Mouse (Mus musculus): ENCODE measurements around the gene Gmppa. TPM values are rescaled to one million over a fixed set of nuclear protein-coding genes. Genes with fewer than 3 reads are reported as not detected.
A peak's percentile ranks its signal among the peaks of the same experiment; 100 is the strongest.

Gmppa gene
- 82.4 and 95.0 TPM in 2 replicates for polyA plus RNA-seq (2012; rRNA removed)

GRCm38 (mm10) chr1:75435475-75436328 is at the start of gene Gmppa:
Gmppa (plus strand) TSS chr1:75435930.
- 3% methylated on average over 28 of the region's 28 CpGs for WGBS
- Histone ChIP-seq H3K27me3 (replicated peaks; ENCODE audit: control insufficient read depth, insufficient read depth, low read length) (no peaks in the 10 kb centered on the region), H3K36me3 (ENCODE audit: control insufficient read depth, insufficient read depth, low read length) (no peaks in the 10 kb centered on the region), H3K4me3 (ENCODE audit: insufficient read depth, low read depth, low read length) (peak within 1 kb of the TSS; percentile 65), H3K4me1 (ENCODE audit: control insufficient read depth, insufficient read depth, low read length) (peaks cover 2% of the 10 kb centered on the region; the same call in 1 of the 2 replicates), H3K27ac (ENCODE audit: insufficient read depth, low read depth, low read length) (peak within 1 kb of the TSS; percentile 18; the same call in 1 of the 2 replicates)
- TF ChIP-seq POLR2A (IDR thresholded peaks at IDR 0.05; ENCODE audit: low read depth, low read length), result peak; percentile 88
- TF ChIP-seq CTCF (conservative IDR thresholded peaks at IDR 0.05; ENCODE audit: insufficient read depth, insufficient read length, low read depth, low read length), result no peak
- DNase-seq, result peak; percentile 89

- no peak for TF ChIP-seq POLR2A (IDR thresholded peaks at IDR 0.05; ENCODE audit: low read depth, low read length)
- TF ChIP-seq CTCF (conservative IDR thresholded peaks at IDR 0.05; ENCODE audit: insufficient read depth, insufficient read length, low read depth, low read length), result no peak
- DNase-seq, result no peak
- WGBS, result 62% methylated on average over 4 of the region's 4 CpGs
- Histone ChIP-seq H3K4me1 (ENCODE audit: control insufficient read depth, insufficient read depth, low read length) (no peaks in the 10 kb centered on the region; the same call in 1 of the 2 replicates), H3K27ac (ENCODE audit: insufficient read depth, low read depth, low read length) (no peak overlapping the region), H3K27me3 (replicated peaks; ENCODE audit: control insufficient read depth, insufficient read depth, low read length) (no peaks in the 10 kb centered on the region; the same call in 1 of the 2 replicates), H3K4me3 (ENCODE audit: insufficient read depth, low read depth, low read length) (no peak overlapping the region), H3K36me3 (ENCODE audit: control insufficient read depth, insufficient read depth, low read length) (no peaks in the 10 kb centered on the region)
Measured at GRCm38 (mm10) chr1:75386149-75386548, 49.6 kb upstream of the Gmppa start.

- Histone ChIP-seq H3K36me3 (ENCODE audit: control insufficient read depth, insufficient read depth, low read length) (no peaks in the 10 kb centered on the region), H3K4me1 (ENCODE audit: control insufficient read depth, insufficient read depth, low read length) (no peaks in the 10 kb centered on the region; the same call in 1 of the 2 replicates), H3K27me3 (replicated peaks; ENCODE audit: control insufficient read depth, insufficient read depth, low read length) (no peaks in the 10 kb centered on the region; the same call in 1 of the 2 replicates), H3K27ac (ENCODE audit: insufficient read depth, low read depth, low read length) (no peak overlapping the region), H3K4me3 (ENCODE audit: insufficient read depth, low read depth, low read length) (no peak overlapping the region)
- TF ChIP-seq POLR2A (IDR thresholded peaks at IDR 0.05; ENCODE audit: low read depth, low read length) (no peak), CTCF (conservative IDR thresholded peaks at IDR 0.05; ENCODE audit: insufficient read depth, insufficient read length, low read depth, low read length) (no peak)
- DNase-seq, result no peak
- WGBS, result 39% methylated on average over 7 of the region's 7 CpGs
Measured at GRCm38 (mm10) chr1:75387469-75387928, 48.2 kb upstream of the Gmppa start.

- TF ChIP-seq POLR2A (IDR thresholded peaks at IDR 0.05; ENCODE audit: low read depth, low read length), result no peak
- TF ChIP-seq CTCF (conservative IDR thresholded peaks at IDR 0.05; ENCODE audit: insufficient read depth, insufficient read length, low read depth, low read length), result no peak
- H3K36me3 ChIP-seq (ENCODE audit: control insufficient read depth, insufficient read depth, low read length), result no peaks in the 10 kb centered on the region
- no peaks in the 10 kb centered on the region; the same call in 1 of the 2 replicates for H3K27me3 ChIP-seq (replicated peaks; ENCODE audit: control insufficient read depth, insufficient read depth, low read length)
- no peak overlapping the region for H3K27ac ChIP-seq (ENCODE audit: insufficient read depth, low read depth, low read length)
- H3K4me1 ChIP-seq (ENCODE audit: control insufficient read depth, insufficient read depth, low read length), result no peaks in the 10 kb centered on the region
- H3K4me3 ChIP-seq (ENCODE audit: insufficient read depth, low read depth, low read length), result no peak overlapping the region
- no peak for DNase-seq
- 32% methylated on average over 94 of the region's 94 CpGs for WGBS
Measured at GRCm38 (mm10) chr1:75387929-75388897, 47.5 kb upstream of the Gmppa start.

- Histone ChIP-seq H3K27ac (ENCODE audit: insufficient read depth, low read depth, low read length) (no peak overlapping the region), H3K4me3 (ENCODE audit: insufficient read depth, low read depth, low read length) (no peak overlapping the region), H3K36me3 (ENCODE audit: control insufficient read depth, insufficient read depth, low read length) (no peaks in the 10 kb centered on the region), H3K4me1 (ENCODE audit: control insufficient read depth, insufficient read depth, low read length) (no peaks in the 10 kb centered on the region), H3K27me3 (replicated peaks; ENCODE audit: control insufficient read depth, insufficient read depth, low read length) (no peaks in the 10 kb centered on the region; the same call in 1 of the 2 replicates)
- DNase-seq, result no peak
- WGBS, result 44% methylated on average over 23 of the region's 23 CpGs
- TF ChIP-seq POLR2A (IDR thresholded peaks at IDR 0.05; ENCODE audit: low read depth, low read length), result no peak
- TF ChIP-seq CTCF (conservative IDR thresholded peaks at IDR 0.05; ENCODE audit: insufficient read depth, insufficient read length, low read depth, low read length), result no peak
Measured at GRCm38 (mm10) chr1:75388898-75389515, 46.7 kb upstream of the Gmppa start.

DNA sequence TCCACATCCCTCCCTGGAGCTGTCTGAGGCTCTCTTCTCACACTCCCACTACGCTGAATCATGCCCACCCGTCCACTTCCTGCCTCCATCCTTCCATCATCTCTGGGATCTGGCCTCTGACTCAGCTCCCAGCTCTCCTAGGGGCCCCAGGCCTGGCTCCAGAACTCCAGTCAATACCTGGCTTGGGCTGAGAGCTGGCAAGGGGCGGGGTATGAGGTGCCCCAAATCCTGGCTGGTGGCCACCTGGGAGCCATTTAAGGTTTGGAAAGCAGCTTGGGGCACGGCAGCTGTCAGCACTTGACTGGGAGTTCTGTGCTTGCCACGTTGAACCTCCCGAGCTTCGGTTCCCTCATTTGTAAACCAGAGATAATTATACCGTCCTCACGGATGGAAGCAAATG is 42.6 kb upstream of the Gmppa start:
- no peak for TF ChIP-seq CTCF (conservative IDR thresholded peaks at IDR 0.05; ENCODE audit: insufficient read depth, insufficient read length, low read depth, low read length)
- no peak for TF ChIP-seq POLR2A (IDR thresholded peaks at IDR 0.05; ENCODE audit: low read depth, low read length)
- no peaks in the 10 kb centered on the region; the same call in 1 of the 2 replicates for H3K27me3 ChIP-seq (replicated peaks; ENCODE audit: control insufficient read depth, insufficient read depth, low read length)
- DNase-seq, result no peak
- no peaks in the 10 kb centered on the region for H3K4me1 ChIP-seq (ENCODE audit: control insufficient read depth, insufficient read depth, low read length)
- WGBS, result 70% methylated on average over 9 of the region's 9 CpGs
- no peak overlapping the region for H3K4me3 ChIP-seq (ENCODE audit: insufficient read depth, low read depth, low read length)
- no peak overlapping the region for H3K27ac ChIP-seq (ENCODE audit: insufficient read depth, low read depth, low read length)
- H3K36me3 ChIP-seq (ENCODE audit: control insufficient read depth, insufficient read depth, low read length), result no peaks in the 10 kb centered on the region

All from kidney, adult 2 months (tissue).